Mouse (Mus musculus): ENCODE data around the gene Ubtd1.

The Ubtd1 gene

GRCm38 (mm10) chr19:41994023-41994422 is 12.5 kb downstream of the Ubtd1 start:
- DNase-seq (ENCODE audit: low read depth) = no peak

- DNase-seq (ENCODE audit: low read depth) = no peak
These were observed 13.9 kb downstream of the Ubtd1 start for GRCm38 (mm10) chr19:41995483-41995882.

DNA sequence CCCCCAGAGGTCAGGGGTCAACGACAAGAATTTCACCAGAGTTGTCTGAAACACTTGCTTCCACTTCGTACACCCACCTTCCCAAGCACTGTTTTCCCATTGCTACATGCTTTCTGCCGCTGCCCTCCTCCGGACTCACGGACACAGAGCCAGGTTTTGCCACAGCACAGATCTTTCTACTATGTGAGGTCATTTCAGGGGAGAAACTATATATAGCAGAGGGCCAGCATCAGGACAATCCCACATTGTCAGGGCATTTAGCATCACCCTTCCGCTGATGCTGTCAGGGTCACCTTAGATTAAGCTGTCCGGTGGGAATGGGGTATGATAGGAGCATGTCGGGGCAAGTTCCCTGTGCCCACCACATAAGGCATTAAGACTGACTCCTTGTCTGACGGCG is 15.5 kb downstream of the Ubtd1 start:
- DNase-seq (ENCODE audit: low read depth) = no peak

- DNase-seq (ENCODE audit: low read depth) = no peak
These were observed 17.4 kb downstream of the Ubtd1 start for GRCm38 (mm10) chr19:41998770-41999548.

DNA sequence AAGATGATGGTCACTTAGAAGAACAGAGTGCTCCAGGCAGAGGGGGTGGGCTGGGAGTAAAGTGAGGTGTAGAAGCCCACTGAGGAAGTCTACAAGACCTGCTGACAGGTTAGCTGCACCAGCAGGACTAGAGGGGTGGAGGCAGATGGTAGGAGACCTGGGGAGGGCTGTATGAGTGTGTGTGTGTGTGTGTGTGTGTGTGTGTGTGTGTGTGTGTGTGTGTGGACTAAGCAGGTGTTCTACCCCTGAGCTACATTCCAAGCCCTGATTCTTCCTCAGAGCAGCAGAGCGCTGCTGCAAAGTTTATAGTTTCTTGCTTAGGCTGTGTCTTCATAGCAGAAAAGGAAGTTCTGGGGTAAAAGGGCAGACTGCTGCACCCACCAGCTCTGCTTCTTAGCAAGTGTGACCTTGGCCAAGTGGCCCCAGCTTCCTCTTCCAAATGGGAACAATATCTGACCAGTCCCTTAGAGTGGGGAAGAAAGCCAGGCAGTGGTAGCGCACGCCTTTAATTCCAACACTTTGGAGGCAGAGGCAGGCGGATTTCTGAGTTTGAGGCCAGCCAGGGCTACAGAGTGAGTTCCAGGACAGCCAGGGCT is 18.2 kb downstream of the Ubtd1 start:
- DNase-seq (ENCODE audit: low read depth) = no peak

DNA sequence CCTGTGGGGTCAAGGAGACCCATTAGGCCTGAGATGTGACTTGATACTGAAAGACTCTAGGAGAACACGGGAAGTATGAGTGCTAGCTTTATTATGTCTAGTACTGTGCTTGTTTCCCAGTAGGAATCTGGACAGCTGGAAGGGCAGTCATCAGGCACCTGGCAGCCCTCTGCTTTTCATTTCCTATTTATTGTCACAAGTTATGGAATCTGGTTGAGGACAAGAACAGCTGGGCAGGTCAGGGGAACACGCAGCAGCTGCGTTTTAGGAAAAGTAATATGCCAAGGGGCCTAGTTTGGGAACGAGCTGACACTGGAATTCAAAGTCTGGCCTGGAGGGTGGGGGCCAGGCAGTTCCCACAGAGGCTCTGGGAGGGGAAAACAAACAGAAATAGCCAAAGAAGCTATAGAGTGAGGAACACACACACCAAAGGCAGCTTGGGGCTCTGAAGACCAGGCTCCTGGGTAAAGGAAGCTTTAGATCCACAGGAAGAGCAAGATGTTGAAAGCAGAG is 18.9 kb downstream of the Ubtd1 start:
- no peak for DNase-seq (ENCODE audit: low read depth)

DNA sequence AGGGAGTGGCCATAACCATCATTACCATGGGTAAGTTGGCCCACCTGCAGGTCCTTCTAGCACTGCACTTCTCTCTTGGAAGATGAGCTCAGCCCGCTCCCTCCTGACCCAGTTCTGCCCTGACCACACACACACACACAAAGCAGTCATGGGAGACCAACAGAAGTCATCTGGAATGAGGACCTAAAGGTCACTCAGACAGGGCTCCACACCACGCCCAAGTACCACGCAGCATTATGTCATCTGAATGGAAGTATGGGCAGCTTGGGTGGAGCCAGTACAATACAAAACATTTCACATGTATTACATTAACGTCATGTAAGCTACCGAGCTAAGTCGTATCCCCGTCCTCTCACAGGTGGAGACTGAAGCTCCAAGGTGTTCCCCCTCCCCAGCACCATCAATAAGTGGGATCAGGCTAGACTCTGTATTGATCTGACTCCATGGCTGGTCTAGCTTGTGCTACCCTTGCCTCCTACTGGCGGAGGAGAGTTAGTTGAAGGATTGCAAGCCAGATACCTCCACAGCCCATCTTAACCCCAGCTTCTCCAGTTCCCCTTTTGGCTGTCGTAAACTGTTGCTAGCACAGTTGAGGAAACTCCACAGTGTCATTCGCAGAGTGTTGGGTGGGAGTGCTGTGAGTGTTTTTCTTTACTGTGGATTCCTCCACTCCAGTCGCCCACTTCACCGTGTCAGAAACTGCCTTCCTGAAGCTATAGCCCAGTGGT is 19.9 kb downstream of the Ubtd1 start:
- DNase-seq (ENCODE audit: low read depth) = no peak

- no peak for DNase-seq (ENCODE audit: low read depth)
These were observed 22.7 kb downstream of the Ubtd1 start for GRCm38 (mm10) chr19:42004258-42004657.

- no peak for DNase-seq (ENCODE audit: low read depth)
These were observed 24.1 kb downstream of the Ubtd1 start for GRCm38 (mm10) chr19:42005616-42006015.

DNA sequence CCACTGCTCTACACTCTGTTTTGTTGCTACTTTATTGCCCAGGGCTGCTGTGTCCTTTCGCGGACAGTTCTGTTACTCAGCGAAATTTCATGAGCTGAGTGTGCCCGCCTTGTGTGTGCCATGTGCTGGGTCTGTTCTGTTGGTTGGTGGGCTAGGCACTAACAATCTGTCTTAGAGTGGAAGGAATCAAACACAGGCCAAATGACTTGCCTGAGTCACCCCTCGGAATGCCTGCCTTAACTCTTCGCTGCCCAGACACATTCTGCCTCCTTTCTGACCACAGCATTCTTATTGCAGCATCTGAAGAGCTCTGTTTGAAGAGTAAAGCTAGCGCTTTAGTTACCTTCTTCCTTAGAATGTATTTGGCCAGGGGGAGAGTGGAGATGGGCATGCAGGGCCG is 25.0 kb downstream of the Ubtd1 start:
- DNase-seq (ENCODE audit: low read depth) = no peak

DNA sequence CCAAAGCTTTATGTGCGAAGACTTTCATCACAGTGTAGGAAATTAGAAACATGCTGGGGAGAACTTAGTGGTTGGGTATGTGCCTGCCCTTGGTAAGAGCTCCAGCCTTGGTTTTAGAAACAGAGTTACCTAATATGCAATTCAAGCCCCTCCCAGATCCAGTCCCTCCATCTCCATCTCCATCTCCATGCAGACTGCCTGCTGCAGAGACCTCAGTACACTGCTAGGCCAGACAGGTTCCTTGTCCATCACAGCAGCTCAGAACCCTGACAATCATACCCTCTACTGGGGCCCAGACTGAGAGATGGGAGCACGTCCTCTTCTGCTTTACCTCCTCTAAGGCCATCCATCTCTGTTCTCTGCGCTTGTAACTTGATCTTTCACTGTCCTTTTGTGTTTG is 27.0 kb downstream of the Ubtd1 start:
- DNase-seq (ENCODE audit: low read depth) = no peak

DNA sequence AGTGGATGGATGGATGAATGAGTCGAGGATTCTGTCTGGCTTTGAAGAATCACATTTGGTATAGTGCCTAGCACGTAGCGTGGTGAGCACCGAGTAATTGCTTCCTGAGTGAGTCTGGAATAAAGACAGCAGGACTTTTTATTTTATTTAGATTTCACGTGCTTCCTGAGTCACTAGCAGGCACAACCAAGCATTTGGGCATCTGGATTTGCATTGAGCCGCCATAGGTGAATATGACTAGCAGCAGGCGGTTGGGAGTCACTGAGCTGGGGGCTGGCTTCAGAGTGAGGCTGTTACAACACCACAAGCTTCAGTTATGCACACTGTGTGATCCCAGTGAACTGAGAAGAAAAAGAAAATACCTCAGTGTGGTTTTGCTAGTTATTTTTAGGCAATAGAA is 27.5 kb downstream of the Ubtd1 start:
- no peak for DNase-seq (ENCODE audit: low read depth)

DNA sequence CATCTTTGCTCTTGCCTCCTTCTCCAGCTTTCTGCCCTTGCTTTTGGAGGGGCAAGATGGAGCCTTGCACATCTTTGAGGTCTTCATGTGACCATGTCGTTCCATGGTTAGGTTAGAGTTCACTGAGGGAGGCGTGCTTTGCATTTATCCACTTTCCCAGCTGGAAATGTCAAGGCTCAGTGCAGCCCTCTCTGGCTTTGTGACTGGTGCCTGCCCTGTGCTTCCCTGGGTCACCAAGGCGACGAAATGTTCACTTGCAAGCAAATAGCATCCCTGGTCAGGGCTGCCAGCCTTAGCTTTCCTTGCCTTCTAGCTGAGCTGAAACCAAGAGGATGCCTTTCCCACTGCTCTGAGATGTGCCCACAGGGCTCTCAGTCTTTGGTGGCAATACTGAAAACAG is 28.9 kb downstream of the Ubtd1 start:
- DNase-seq (ENCODE audit: low read depth) = no peak

GRCm38 (mm10) chr19:42011123-42011522 is 29.6 kb downstream of the Ubtd1 start:
- no peak for DNase-seq (ENCODE audit: low read depth)

- DNase-seq (ENCODE audit: low read depth) = no peak
These were observed 32.8 kb downstream of the Ubtd1 start for GRCm38 (mm10) chr19:42014231-42014825.

- DNase-seq (ENCODE audit: low read depth) = no peak
These were observed 33.4 kb downstream of the Ubtd1 start for GRCm38 (mm10) chr19:42015001-42015400.

DNA sequence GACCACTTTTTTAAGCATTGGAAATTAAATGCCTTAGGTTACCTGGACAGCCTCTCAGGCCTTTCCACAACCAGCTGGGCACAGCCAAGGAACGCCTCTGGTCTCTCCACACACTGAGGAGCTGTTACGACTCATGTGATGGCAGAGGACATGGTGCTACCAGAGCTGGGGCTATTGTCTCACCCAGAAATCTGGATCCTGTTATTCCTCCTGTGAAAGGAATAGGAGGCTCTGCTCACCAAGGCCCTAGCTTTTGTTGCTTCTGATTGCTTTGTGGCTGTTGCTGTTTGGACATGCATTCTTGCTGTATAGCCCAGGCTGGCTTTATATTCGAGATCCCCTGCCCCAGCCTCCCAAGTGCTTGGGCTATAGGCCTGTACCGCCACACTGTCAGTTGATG is 34.7 kb downstream of the Ubtd1 start:
- DNase-seq (ENCODE audit: low read depth) = no peak

DNA sequence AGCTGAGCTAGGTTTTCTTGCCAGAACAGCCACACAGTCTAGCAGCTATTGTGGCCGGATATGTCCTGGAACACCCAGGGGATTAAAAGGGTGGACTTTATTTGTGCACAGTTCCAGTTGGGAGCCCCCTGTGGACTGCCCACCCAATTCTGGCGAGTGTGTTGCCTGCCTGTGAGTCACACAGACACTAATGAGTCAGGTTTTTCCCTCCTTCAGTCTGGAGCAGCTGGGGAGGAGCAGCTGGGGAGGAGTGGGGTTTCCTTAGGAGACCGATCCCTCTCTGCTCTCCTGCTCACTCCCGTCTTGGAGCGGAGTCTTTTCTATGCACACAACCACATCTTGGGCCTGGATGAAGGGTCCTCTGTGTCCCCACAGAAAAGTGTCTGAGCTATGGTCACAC is 35.3 kb downstream of the Ubtd1 start:
- DNase-seq (ENCODE audit: low read depth) = no peak

DNA sequence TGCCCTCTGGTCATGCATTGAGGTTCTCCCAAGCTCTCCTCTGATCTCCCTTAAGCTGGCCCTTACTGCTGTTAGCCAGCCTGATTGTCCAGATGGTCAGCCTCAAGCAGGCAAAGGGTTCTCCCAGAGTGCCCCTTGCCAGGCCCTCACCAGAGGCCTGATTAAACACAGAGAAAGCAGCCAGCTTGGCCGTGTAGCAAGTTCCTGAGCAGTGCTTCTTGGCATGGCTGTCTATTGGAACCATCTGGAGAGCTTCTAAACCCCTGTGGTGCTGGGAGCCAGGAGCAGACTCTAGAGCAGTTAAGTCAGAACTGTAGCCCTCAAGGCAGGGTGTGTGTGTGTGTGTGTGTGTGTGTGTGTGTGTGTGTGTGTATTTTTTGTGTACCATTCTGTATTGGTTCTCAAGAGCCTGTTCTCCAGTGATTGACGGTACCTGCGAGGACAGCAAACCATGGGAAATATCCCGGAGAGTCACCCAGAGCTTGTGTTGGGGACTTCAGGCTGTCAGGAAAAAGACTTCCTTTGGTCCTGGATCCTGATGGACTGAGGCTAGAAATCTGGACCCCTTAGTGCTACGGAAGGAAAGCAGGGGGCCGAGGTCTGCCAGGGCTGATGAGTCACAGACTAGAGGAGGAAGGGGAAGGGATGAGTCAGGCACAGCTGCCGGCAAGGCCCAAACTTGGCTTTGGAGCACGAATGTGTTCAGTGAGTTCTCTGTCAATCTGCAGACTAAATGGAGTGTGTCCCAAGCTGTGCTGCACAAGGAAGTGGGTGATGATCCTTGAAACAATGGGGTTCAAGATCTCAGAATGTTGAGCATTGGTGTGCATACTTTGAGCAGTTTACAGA is 36.1 kb downstream of the Ubtd1 start:
- DNase-seq (ENCODE audit: low read depth) = no peak

DNA sequence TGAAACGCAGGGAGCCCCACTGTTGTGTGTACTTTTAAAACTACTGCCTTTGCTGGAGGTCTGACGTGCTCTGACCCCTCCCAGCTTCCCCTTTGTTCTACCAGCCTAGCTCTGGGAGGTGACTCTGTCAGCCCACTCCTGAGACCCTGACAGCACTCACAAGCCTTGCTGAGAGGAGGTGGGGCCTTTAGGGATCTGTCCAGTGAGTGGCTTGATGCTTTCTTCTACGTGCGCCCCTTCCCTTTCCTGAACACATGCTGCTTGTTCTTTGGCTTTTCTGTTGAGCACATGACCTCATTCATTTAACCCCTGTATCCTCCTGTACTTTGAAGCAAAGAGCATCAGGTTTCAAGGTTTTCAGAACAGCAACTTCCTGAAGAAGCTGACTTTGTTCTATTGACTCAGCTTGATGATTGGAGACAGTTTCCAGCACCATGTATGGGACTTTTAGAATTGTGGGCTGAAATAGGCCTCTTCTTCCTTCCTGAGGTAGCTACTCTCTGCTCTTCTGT is 37.5 kb downstream of the Ubtd1 start:
- peak; percentile 38 for DNase-seq (ENCODE audit: low read depth)
